Mouse (Mus musculus) embryonic facial prominence, embryonic 11.5 days (tissue): ENCODE measurements at regions not wholly inside any gene's neighbourhood (a gene's known extent, or its start where the extent isn't known, plus 50 kb on each side); places are given as distances from the start of the nearest gene placed in this dataset.

Experiments used
- ATAC-seq: fragments of 200-750 bp; cut with Nextera tagmentation; replicated peaks from 2 replicates; pipeline ENCODE4 v1.8.0; 2017; ENCODE audit warnings: low read depth; ENCODE audit not compliant: insufficient number of reproducible peaks, low FRiP score, low TSS enrichment
- DNase-seq: peaks from one replicate; pipeline ENCODE4 v3.0.0-alpha.2; 2015; ENCODE audit warnings: low spot score
- H3K27ac ChIP-seq: fragments of 300-500 bp; sonication (generic); replicated peaks from 2 replicates; pipeline ENCODE4 v1.5.1; 2014; ENCODE audit warnings: mild to moderate bottlenecking, low read depth, low read length, control low read depth
- H3K27me3 ChIP-seq: fragments of 300-500 bp; sonication (generic); 2 replicates; pipeline ENCODE4 v1.6.1; 2014; ENCODE audit warnings: mild to moderate bottlenecking, low read length, moderate library complexity, mixed read lengths; ENCODE audit not compliant: control insufficient read depth, insufficient read depth
- H3K36me3 ChIP-seq: fragments of 300-500 bp; sonication (generic); replicated peaks from 2 replicates; pipeline ENCODE4 v1.6.1; 2014; ENCODE audit warnings: low read depth, mild to moderate bottlenecking, low read length, moderate library complexity, mixed read lengths; ENCODE audit not compliant: control insufficient read depth, insufficient read depth
- H3K4me1 ChIP-seq: fragments of 300-500 bp; sonication (generic); 2 replicates; pipeline ENCODE4 v1.6.1; 2014; ENCODE audit warnings: low read length, mixed read lengths; ENCODE audit not compliant: control insufficient read depth, insufficient read depth
- H3K4me2 ChIP-seq: fragments of 300-500 bp; sonication (generic); 2 replicates; pipeline ENCODE4 v1.6.1; 2014; ENCODE audit warnings: low read depth, mild to moderate bottlenecking, control low read depth, low read length, moderate library complexity
- H3K4me3 ChIP-seq: fragments of 300-500 bp; sonication (generic); 2 replicates; pipeline ENCODE4 v1.5.1; 2014; ENCODE audit warnings: low read depth, low read length, control low read depth
- H3K9ac ChIP-seq: fragments of 300-500 bp; sonication (generic); replicated peaks from 2 replicates; pipeline ENCODE4 v1.6.1; 2014; ENCODE audit warnings: mild to moderate bottlenecking, control low read depth, low read length
- H3K9me3 ChIP-seq: fragments of 300-500 bp; sonication (generic); replicated peaks from 2 replicates; pipeline ENCODE4 v1.6.1; 2016; ENCODE audit warnings: mild to moderate bottlenecking, low read length, inconsistent platforms, mixed read lengths; ENCODE audit not compliant: control insufficient read depth
- WGBS: fragments of 180-500 bp; shearing (Covaris S2); extraction: QIAGEN DNeasy Blood & Tissue Kit; methylation state at CpG from one replicate; pipeline ENCODE4 v1.1.7; 2014; 5-methylcytosine and 5-hydroxymethylcytosine counted together

GRCm38 (mm10) chr5:99165807-99166360 is 128.7 kb upstream of the Prkg2 start:
- no peak for ATAC-seq
- Histone ChIP-seq H3K27me3 (no peaks in the 10 kb centered on the region), H3K4me2 (no peak overlapping the region), H3K9me3 (no peaks in the 10 kb centered on the region), H3K27ac (no peak overlapping the region), H3K4me3 (no peak overlapping the region), H3K36me3 (no peaks in the 10 kb centered on the region), H3K4me1 (no peaks in the 10 kb centered on the region), H3K9ac (no peak overlapping the region)
- peak; percentile 47 for DNase-seq
- WGBS = 34% methylated on average over 3 of the region's 3 CpGs

- Histone ChIP-seq H3K4me1 (no peaks in the 10 kb centered on the region), H3K9me3 (no peaks in the 10 kb centered on the region), H3K9ac (no peak overlapping the region), H3K4me3 (no peak overlapping the region), H3K36me3 (no peaks in the 10 kb centered on the region), H3K4me2 (no peak overlapping the region), H3K27me3 (no peaks in the 10 kb centered on the region), H3K27ac (no peak overlapping the region)
- ATAC-seq = no peak
- 5% methylated on average over 1 of the region's 1 CpGs for WGBS
- peak; percentile 81 for DNase-seq
Observed at GRCm38 (mm10) chr5:99157973-99158372, 120.8 kb upstream of the Prkg2 start.

- Histone ChIP-seq H3K36me3 (no peaks in the 10 kb centered on the region), H3K9ac (no peak overlapping the region), H3K4me3 (no peak overlapping the region), H3K27me3 (no peaks in the 10 kb centered on the region), H3K4me2 (no peak overlapping the region), H3K27ac (no peak overlapping the region), H3K9me3 (no peaks in the 10 kb centered on the region), H3K4me1 (no peaks in the 10 kb centered on the region)
- WGBS = 77% methylated on average over 2 of the region's 2 CpGs
- ATAC-seq (no peak), DNase-seq (no peak)
Observed at GRCm38 (mm10) chr5:99153269-99153850, 116.2 kb upstream of the Prkg2 start.

- ATAC-seq (no peak), DNase-seq (no peak)
- no peak overlapping the region for H3K9ac ChIP-seq
- no peaks in the 10 kb centered on the region for H3K9me3 ChIP-seq
- H3K27me3 ChIP-seq = no peaks in the 10 kb centered on the region
- no peaks in the 10 kb centered on the region for H3K4me1 ChIP-seq
- no peak overlapping the region for H3K4me2 ChIP-seq
- 82% methylated on average over 4 of the region's 4 CpGs for WGBS
- no peaks in the 10 kb centered on the region for H3K36me3 ChIP-seq
- no peak overlapping the region for H3K27ac ChIP-seq
- no peak overlapping the region for H3K4me3 ChIP-seq
Observed at GRCm38 (mm10) chr5:99152299-99152698, 115.1 kb upstream of the Prkg2 start.

- Histone ChIP-seq H3K27ac (no peak overlapping the region), H3K4me3 (no peak overlapping the region), H3K4me1 (no peaks in the 10 kb centered on the region), H3K9ac (no peak overlapping the region), H3K9me3 (no peaks in the 10 kb centered on the region), H3K27me3 (no peaks in the 10 kb centered on the region), H3K36me3 (no peaks in the 10 kb centered on the region), H3K4me2 (no peak overlapping the region)
- no peak for ATAC-seq
- DNase-seq = no peak
- 25% methylated on average over 1 of the region's 1 CpGs for whole genome bisulfite sequencing
Observed at GRCm38 (mm10) chr5:99149904-99150303, 112.8 kb upstream of the Prkg2 start.

GRCm38 (mm10) chr5:99132670-99133069 is 95.5 kb upstream of the Prkg2 start:
- H3K9me3 ChIP-seq = no peaks in the 10 kb centered on the region
- DNase-seq = no peak
- no peak overlapping the region for H3K27ac ChIP-seq
- no peak for ATAC-seq
- H3K4me3 ChIP-seq = no peak overlapping the region
- 72% methylated on average over 2 of the region's 2 CpGs for WGBS
- no peak overlapping the region for H3K4me2 ChIP-seq
- no peaks in the 10 kb centered on the region for H3K4me1 ChIP-seq
- no peaks in the 10 kb centered on the region for H3K36me3 ChIP-seq
- no peak overlapping the region for H3K9ac ChIP-seq
- no peaks in the 10 kb centered on the region for H3K27me3 ChIP-seq

GRCm38 (mm10) chr5:99128628-99129027 is 91.5 kb upstream of the Prkg2 start:
- Histone ChIP-seq H3K9me3 (no peaks in the 10 kb centered on the region), H3K27me3 (no peaks in the 10 kb centered on the region), H3K27ac (no peak overlapping the region), H3K4me2 (no peak overlapping the region), H3K36me3 (no peaks in the 10 kb centered on the region), H3K4me1 (no peaks in the 10 kb centered on the region), H3K4me3 (no peak overlapping the region), H3K9ac (no peak overlapping the region)
- no peak for DNase-seq
- WGBS = 57% methylated on average over 6 of the region's 6 CpGs
- ATAC-seq = no peak

- Histone ChIP-seq H3K9ac (no peak overlapping the region), H3K27ac (no peak overlapping the region), H3K36me3 (no peaks in the 10 kb centered on the region), H3K27me3 (no peaks in the 10 kb centered on the region), H3K4me2 (no peak overlapping the region), H3K9me3 (no peaks in the 10 kb centered on the region), H3K4me1 (no peaks in the 10 kb centered on the region), H3K4me3 (no peak overlapping the region)
- 83% methylated on average over 3 of the region's 3 CpGs for WGBS
- ATAC-seq (no peak), DNase-seq (no peak)
Observed at GRCm38 (mm10) chr5:99125418-99125817, 88.3 kb upstream of the Prkg2 start.
